Mouse (Mus musculus) thymus, postnatal 4 days (tissue): Measurements from ENCODE around the gene Fam117a.

ENCODE experiments used
- DNase-seq: peaks from one replicate; pipeline ENCODE4 v3.0.0; 2021

Gene Fam117a

GRCm38 (mm10) chr11:95367011-95367735 is 30.4 kb downstream of the Fam117a start:
- peak; percentile 66 for DNase-seq

- no peak for DNase-seq
Measured at GRCm38 (mm10) chr11:95368231-95368823, 31.5 kb downstream of the Fam117a start.

- no peak for DNase-seq
Measured at GRCm38 (mm10) chr11:95368871-95369270, 32.1 kb downstream of the Fam117a start.

- DNase-seq = peak; percentile 60
Measured at GRCm38 (mm10) chr11:95369964-95370890, 33.4 kb downstream of the Fam117a start.

- DNase-seq = no peak
Measured at GRCm38 (mm10) chr11:95371182-95371581, 34.4 kb downstream of the Fam117a start.

- no peak for DNase-seq
Measured at GRCm38 (mm10) chr11:95378926-95379325, 42.1 kb downstream of the Fam117a start.

GRCm38 (mm10) chr11:95379552-95379951 is 42.7 kb downstream of the Fam117a start:
- DNase-seq = no peak

GRCm38 (mm10) chr11:95380711-95381110 is 43.9 kb downstream of the Fam117a start:
- DNase-seq = no peak

- DNase-seq = no peak
Measured at GRCm38 (mm10) chr11:95381146-95381545, 44.3 kb downstream of the Fam117a start.

GRCm38 (mm10) chr11:95383331-95383986 is 46.6 kb downstream of the Fam117a start:
- DNase-seq = no peak

GRCm38 (mm10) chr11:95384004-95384318 is 47.1 kb downstream of the Fam117a start:
- DNase-seq = no peak

- peak; percentile 96 for DNase-seq
Measured at GRCm38 (mm10) chr11:95384319-95384972, 47.6 kb downstream of the Fam117a start, which contains the start of gene Slc35b1. TSS of gene Slc35b1 (plus strand) at chr11:95384692.

GRCm38 (mm10) chr11:95384973-95385320 is 48.1 kb downstream of the Fam117a start:
- DNase-seq = no peak

GRCm38 (mm10) chr11:95387354-95387753 is 50.5 kb downstream of the Fam117a start:
- no peak for DNase-seq

- no peak for DNase-seq
Measured at GRCm38 (mm10) chr11:95389006-95389405, 52.2 kb downstream of the Fam117a start.

GRCm38 (mm10) chr11:95390420-95390819 is 53.6 kb downstream of the Fam117a start:
- DNase-seq = no peak

- DNase-seq = no peak
Measured at GRCm38 (mm10) chr11:95391201-95391600, 54.4 kb downstream of the Fam117a start.

GRCm38 (mm10) chr11:95391743-95392142 is 54.9 kb downstream of the Fam117a start:
- DNase-seq = no peak

- DNase-seq = peak; percentile 69
Measured at GRCm38 (mm10) chr11:95392223-95392667, 55.4 kb downstream of the Fam117a start.

GRCm38 (mm10) chr11:95392708-95393499 is 56.1 kb downstream of the Fam117a start:
- DNase-seq = peak; percentile 53

- DNase-seq = no peak
Measured at GRCm38 (mm10) chr11:95393500-95393816, 56.6 kb downstream of the Fam117a start.

GRCm38 (mm10) chr11:95394112-95394511 is 57.3 kb downstream of the Fam117a start:
- DNase-seq = no peak
